Mouse (Mus musculus): ENCODE measurements at regions not wholly inside any gene's neighbourhood (a gene's known extent, or its start where the extent isn't known, plus 50 kb on each side); places are given as distances from the start of the nearest gene placed in this dataset.

DNA sequence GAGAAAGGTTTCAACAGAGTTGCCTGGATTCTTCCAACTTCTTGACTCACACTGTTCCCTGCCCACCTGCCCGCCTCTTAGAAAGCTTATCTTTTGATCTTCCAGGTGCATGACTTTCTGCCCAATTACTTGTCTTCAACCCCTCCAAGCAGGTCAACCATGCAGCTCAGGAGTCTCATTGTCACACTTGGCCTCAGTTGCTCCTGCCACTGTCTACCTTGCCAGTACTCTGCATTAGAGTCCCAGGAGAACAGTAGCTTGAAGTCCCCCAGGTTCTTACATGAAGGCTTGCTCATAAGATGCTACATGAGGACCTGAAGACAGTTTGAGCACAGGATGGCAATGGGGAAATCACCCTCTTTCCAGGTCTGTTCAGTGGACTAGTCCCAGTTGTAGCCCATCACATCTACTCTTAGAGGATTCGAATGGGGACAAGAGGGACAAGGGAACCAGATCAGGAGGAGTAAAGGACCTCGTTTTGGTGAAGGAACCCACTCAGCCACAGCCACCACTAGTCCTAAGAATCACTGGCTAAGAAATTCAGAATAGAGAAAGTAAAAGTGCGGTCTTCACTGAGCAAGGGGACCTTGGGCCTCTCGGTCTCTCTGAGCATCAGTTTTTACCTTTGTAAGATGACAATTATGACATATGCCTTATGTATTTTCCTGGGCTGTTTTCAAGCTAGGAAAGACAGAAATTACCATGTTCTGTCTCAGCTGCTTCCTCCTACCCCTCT lies 185.3 kb upstream of the Bcl6 start:
- peaks cover 9% of the 10 kb centered on the region; the same call in 1 of the 2 replicates for H3K4me1 ChIP-seq (ENCODE audit: control insufficient read depth, insufficient read depth, insufficient read length)
- no peak overlapping the region for H3K27ac ChIP-seq (ENCODE audit: insufficient read depth, low read length)
- DNase-seq (ENCODE audit: low read depth in 1 of 2, low spot score in 2 of 2): no peak
- H3K4me3 ChIP-seq (ENCODE audit: extremely low read depth, insufficient read depth, insufficient read length): no peak overlapping the region
- H3K36me3 ChIP-seq (ENCODE audit: control insufficient read depth, insufficient read depth, low read length): no peaks in the 10 kb centered on the region
- 83% methylated on average over 5 of the region's 5 CpGs for WGBS
- TF ChIP-seq POLR2A (IDR thresholded peaks at IDR 0.05; ENCODE audit: low read depth, low read length) (no peak), CTCF (IDR thresholded peaks at IDR 0.05; ENCODE audit: extremely low read depth, insufficient read depth, insufficient read length, insufficient replicate concordance) (no peak)
- no peaks in the 10 kb centered on the region; the same call in 1 of the 2 replicates for H3K27me3 ChIP-seq (ENCODE audit: control insufficient read depth, insufficient read depth, low read length)

DNA sequence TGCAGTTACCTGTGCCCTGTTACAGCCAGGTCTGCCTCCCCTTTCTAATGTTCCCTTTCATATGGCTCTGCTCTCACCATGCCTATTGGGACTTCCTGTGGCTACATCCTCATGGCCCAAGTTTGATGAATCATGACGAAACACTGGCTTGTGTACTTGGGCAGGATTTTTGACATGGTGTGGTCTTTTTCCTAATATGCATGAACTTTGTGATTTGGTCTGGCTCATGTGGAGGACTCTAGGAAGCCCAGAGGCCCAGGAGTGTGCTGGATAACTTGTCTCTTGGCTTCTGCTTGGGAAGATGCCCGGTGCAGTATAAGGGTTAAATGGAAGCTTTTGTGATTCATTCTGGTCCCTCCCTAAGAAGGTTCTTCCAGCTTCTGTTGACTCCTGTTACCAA lies 184.0 kb upstream of the Bcl6 start:
- WGBS: 79% methylated on average over 2 of the region's 2 CpGs
- no peaks in the 10 kb centered on the region for H3K27me3 ChIP-seq (ENCODE audit: control insufficient read depth, insufficient read depth, low read length)
- no peak overlapping the region for H3K27ac ChIP-seq (ENCODE audit: insufficient read depth, low read length)
- H3K4me1 ChIP-seq (ENCODE audit: control insufficient read depth, insufficient read depth, insufficient read length): peaks cover 9% of the 10 kb centered on the region; the same call in 1 of the 2 replicates
- TF ChIP-seq POLR2A (IDR thresholded peaks at IDR 0.05; ENCODE audit: low read depth, low read length): no peak
- no peaks in the 10 kb centered on the region for H3K36me3 ChIP-seq (ENCODE audit: control insufficient read depth, insufficient read depth, low read length)
- H3K4me3 ChIP-seq (ENCODE audit: extremely low read depth, insufficient read depth, insufficient read length): no peak overlapping the region
- DNase-seq (ENCODE audit: low read depth in 1 of 2, low spot score in 2 of 2): no peak

DNA sequence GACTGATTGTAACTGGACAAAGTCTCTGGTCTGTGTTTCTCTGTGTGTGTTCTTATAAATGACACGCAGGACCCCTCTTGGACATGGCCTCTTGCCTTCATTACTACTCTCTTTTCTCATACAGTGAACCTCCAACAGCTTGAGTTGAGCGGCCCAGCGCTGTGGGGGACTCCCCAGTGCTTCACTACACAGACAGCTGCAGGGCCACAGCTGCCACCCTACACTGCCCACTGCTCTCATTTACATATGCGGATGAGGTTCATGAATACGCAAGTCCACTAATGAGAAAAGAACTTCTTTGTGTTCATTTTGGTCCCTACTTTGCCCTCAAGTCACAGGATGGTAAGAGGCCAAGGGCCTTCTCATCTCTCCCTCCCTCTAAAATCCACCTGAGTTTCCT lies 183.4 kb upstream of the Bcl6 start:
- Histone ChIP-seq H3K27me3 (ENCODE audit: control insufficient read depth, insufficient read depth, low read length) (no peaks in the 10 kb centered on the region), H3K4me3 (ENCODE audit: extremely low read depth, insufficient read depth, insufficient read length) (no peak overlapping the region), H3K27ac (ENCODE audit: insufficient read depth, low read length) (no peak overlapping the region), H3K36me3 (ENCODE audit: control insufficient read depth, insufficient read depth, low read length) (no peaks in the 10 kb centered on the region), H3K4me1 (ENCODE audit: control insufficient read depth, insufficient read depth, insufficient read length) (peaks cover 9% of the 10 kb centered on the region; the same call in 1 of the 2 replicates)
- 65% methylated on average over 5 of the region's 5 CpGs for WGBS
- TF ChIP-seq CTCF (IDR thresholded peaks at IDR 0.05; ENCODE audit: extremely low read depth, insufficient read depth, insufficient read length, insufficient replicate concordance) (no peak), POLR2A (IDR thresholded peaks at IDR 0.05; ENCODE audit: low read depth, low read length) (no peak)
- DNase-seq (ENCODE audit: low read depth in 1 of 2, low spot score in 2 of 2): peak in 1 of 2 experiments; percentile 42

DNA sequence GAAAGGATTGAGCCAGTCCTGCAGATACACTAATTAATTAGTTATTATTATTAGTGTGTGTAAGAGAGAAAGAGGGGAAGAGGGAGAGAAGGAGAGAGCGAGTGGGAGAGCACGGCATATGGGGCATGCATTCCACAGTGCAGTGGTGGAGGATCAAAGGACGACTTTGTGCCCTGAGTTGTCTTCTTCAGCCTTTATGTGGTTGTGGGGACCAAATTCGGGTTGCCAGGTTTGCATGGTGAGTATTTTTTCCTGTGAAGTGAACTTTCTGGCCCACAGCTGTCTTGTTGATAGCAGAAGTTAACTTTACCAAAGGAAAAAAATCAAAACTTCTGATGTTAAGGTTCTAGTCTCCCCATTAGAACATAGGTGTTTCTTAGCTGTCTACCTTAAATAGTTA lies 182.5 kb upstream of the Bcl6 start:
- H3K4me3 ChIP-seq (ENCODE audit: extremely low read depth, insufficient read depth, insufficient read length): no peak overlapping the region
- H3K4me1 ChIP-seq (ENCODE audit: control insufficient read depth, insufficient read depth, insufficient read length): peaks cover 13% of the 10 kb centered on the region; the same call in 1 of the 2 replicates
- TF ChIP-seq CTCF (IDR thresholded peaks at IDR 0.05; ENCODE audit: extremely low read depth, insufficient read depth, insufficient read length, insufficient replicate concordance) (no peak), POLR2A (IDR thresholded peaks at IDR 0.05; ENCODE audit: low read depth, low read length) (no peak)
- no peak for DNase-seq (ENCODE audit: low read depth in 1 of 2, low spot score in 2 of 2)
- no peaks in the 10 kb centered on the region for H3K27me3 ChIP-seq (ENCODE audit: control insufficient read depth, insufficient read depth, low read length)
- WGBS: 47% methylated on average over 4 of the region's 4 CpGs
- no peak overlapping the region for H3K27ac ChIP-seq (ENCODE audit: insufficient read depth, low read length)
- H3K36me3 ChIP-seq (ENCODE audit: control insufficient read depth, insufficient read depth, low read length): no peaks in the 10 kb centered on the region

DNA sequence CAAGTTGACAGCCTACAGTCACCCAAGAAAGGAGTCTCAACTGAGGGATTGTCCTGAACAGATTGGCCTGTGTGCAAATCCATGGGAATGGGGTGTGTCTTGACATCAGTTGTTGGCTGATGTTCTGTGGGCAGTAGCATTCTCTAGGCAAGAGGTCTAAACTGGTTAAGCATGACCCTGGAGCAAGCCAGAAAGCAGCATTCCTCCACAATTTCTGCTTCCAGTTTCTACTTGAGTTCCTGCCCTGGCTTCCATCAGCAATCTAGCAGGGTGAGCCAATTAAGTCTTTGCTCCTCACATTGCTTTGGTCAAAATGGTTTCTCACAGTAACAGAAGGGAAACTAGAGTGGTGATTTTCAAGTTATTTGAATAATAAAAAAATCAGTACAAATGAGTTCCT lies 177.8 kb upstream of the Bcl6 start:
- H3K27ac ChIP-seq (ENCODE audit: insufficient read depth, low read length): no peak overlapping the region
- no peaks in the 10 kb centered on the region for H3K36me3 ChIP-seq (ENCODE audit: control insufficient read depth, insufficient read depth, low read length)
- no peaks in the 10 kb centered on the region for H3K27me3 ChIP-seq (ENCODE audit: control insufficient read depth, insufficient read depth, low read length)
- TF ChIP-seq POLR2A (IDR thresholded peaks at IDR 0.05; ENCODE audit: low read depth, low read length) (no peak), CTCF (IDR thresholded peaks at IDR 0.05; ENCODE audit: extremely low read depth, insufficient read depth, insufficient read length, insufficient replicate concordance) (no peak)
- no peak for DNase-seq (ENCODE audit: low read depth in 1 of 2, low spot score in 2 of 2)
- peaks cover 13% of the 10 kb centered on the region; the same call in 1 of the 2 replicates for H3K4me1 ChIP-seq (ENCODE audit: control insufficient read depth, insufficient read depth, insufficient read length)
- H3K4me3 ChIP-seq (ENCODE audit: extremely low read depth, insufficient read depth, insufficient read length): no peak overlapping the region

DNA sequence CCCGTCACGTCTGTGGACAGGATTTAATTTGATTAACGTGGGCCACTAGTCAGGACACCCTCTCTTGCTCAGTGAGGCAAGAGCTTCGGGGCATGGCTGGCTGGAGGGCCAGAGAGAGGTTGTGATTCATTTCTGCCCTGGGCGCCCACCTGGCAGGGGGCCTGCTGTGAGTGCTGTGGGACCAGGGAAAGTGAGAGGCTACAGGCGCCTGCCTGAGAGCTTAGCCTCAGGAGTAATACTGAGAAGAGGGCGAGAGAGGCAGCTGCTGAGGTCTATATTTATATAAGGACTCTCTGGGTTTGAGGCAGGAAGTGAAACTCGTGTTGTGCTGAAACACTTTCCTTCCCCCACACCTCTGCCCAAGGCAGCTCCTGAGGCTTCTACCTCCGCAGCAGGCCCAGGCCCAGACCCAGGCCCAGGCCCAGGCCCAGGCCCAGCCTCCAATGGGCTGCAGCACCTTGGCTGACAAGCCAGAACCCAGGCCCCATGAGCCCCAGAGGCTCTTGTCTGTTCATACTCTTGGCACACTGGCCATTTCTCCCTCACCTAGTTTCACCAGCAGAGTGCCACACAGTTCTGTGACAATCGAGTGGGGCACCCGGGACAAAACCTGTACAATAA lies 176.9 kb upstream of the Bcl6 start:
- TF ChIP-seq POLR2A (IDR thresholded peaks at IDR 0.05; ENCODE audit: low read depth, low read length): no peak
- no peak for TF ChIP-seq CTCF (IDR thresholded peaks at IDR 0.05; ENCODE audit: extremely low read depth, insufficient read depth, insufficient read length, insufficient replicate concordance)
- no peak overlapping the region for H3K4me3 ChIP-seq (ENCODE audit: extremely low read depth, insufficient read depth, insufficient read length)
- peaks cover 13% of the 10 kb centered on the region; the same call in 1 of the 2 replicates for H3K4me1 ChIP-seq (ENCODE audit: control insufficient read depth, insufficient read depth, insufficient read length)
- H3K27me3 ChIP-seq (ENCODE audit: control insufficient read depth, insufficient read depth, low read length): no peaks in the 10 kb centered on the region
- H3K36me3 ChIP-seq (ENCODE audit: control insufficient read depth, insufficient read depth, low read length): no peaks in the 10 kb centered on the region
- DNase-seq (ENCODE audit: low read depth in 1 of 2, low spot score in 2 of 2): peak; percentile 55 to 61
- 20% methylated on average over 11 of the region's 11 CpGs for WGBS
- peak overlapping the region; percentile 89 for H3K27ac ChIP-seq (ENCODE audit: insufficient read depth, low read length)

DNA sequence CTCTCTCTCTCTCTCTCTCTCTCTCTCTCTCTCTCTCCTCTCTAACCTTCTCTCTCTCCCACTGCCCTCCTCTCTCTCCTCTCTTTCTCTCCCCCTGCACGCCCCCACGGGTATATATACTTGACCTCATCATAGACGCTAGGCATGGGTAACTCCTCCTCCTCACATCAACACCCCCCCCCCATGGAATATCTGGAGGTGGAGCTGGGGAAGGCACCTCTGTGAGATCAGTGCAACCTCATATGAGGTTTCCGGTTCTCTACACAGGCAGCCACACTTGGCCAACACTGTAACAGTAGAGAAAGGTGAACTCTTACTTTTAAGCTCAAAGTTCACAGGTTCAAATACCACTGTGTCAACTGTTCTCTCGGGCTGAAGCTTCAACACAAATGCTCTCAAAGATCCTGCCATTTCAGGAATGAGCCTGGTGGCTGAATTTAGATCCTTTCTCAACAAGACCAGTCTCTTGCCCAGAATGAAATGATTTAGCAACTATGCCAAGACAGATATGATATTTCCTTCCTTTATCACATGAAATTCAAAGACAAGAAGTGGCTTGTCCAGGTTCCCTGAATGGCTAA lies 172.1 kb upstream of the Bcl6 start:
- TF ChIP-seq POLR2A (IDR thresholded peaks at IDR 0.05; ENCODE audit: low read depth, low read length) (no peak), CTCF (IDR thresholded peaks at IDR 0.05; ENCODE audit: extremely low read depth, insufficient read depth, insufficient read length, insufficient replicate concordance) (no peak)

More for the DNA sequence above, 172.1 kb upstream of the Bcl6 start:
- peaks cover 10% of the 10 kb centered on the region; the same call in 1 of the 2 replicates for H3K4me1 ChIP-seq (ENCODE audit: control insufficient read depth, insufficient read depth, insufficient read length)
- H3K27ac ChIP-seq (ENCODE audit: insufficient read depth, low read length): no peak overlapping the region
- no peak overlapping the region for H3K4me3 ChIP-seq (ENCODE audit: extremely low read depth, insufficient read depth, insufficient read length)
- H3K27me3 ChIP-seq (ENCODE audit: control insufficient read depth, insufficient read depth, low read length): no peaks in the 10 kb centered on the region
- no peaks in the 10 kb centered on the region for H3K36me3 ChIP-seq (ENCODE audit: control insufficient read depth, insufficient read depth, low read length)
- no peak for DNase-seq (ENCODE audit: low read depth in 1 of 2, low spot score in 2 of 2)
- 69% methylated on average over 5 of the region's 5 CpGs for WGBS

Measured in spleen, adult 2 months (tissue).